Mouse (Mus musculus) kidney, adult 2 months (tissue): ENCODE results near the gene Rnf183.

Experiments used
- CTCF ChIP-seq: fragments of 200-500 bp; conservative IDR thresholded peaks from 2 replicates; pipeline ENCODE4 v1.5.1; 2011; ENCODE audit warnings: low read depth, mild to moderate bottlenecking, control low read depth, low read length, moderate library complexity, mixed read lengths; ENCODE audit not compliant: insufficient read depth, insufficient read length
- POLR2A ChIP-seq: fragments of 200-500 bp; IDR thresholded peaks from one replicate; pipeline ENCODE4 v1.6.1; 2011; ENCODE audit warnings: low read depth, low read length, control low read depth

DNA sequence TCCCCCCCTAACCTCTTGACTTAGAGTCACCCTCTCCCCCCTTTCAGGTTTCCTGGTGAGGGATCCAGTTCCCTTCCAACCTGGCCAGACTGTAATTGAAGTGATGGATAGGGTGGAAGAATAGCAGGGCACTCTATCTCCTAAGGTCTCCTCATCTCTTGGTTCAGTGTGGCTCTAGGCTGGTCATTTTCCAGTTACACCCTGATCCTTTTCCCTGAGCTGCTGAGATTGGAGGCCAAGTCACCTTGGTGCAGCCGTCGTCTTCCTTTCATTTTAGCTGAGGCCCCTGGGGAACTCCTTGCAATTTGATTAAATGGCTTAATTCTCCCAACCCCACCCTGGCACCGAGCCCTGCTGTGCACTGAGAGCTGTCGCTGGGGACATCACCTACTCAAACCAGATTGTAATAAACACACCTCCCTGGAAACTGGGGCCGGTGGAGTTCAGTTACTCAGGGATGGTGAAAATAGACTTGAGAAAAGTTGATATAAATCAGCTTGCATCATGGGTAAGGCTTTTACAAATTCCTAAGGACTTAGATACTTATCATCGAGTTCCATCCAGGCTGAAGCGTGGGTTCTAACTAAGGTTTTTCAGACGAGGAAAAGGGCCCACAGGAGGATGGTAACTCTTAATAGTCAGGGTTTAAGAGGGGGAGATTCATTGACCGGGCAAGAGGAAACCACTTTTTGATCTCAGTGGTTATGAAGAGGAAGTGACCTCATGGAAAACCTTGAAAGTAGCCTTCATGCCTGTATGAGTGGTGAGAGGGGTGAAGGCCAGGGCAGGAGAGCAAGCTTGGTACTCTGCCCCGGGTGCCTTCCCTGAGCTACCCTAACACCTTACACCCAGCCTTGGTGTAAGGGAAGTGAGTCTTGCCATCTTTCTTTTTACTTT lies 45.9 kb upstream of the Rnf183 start:
- TF ChIP-seq POLR2A (no peak), CTCF (no peak)
